Mouse (Mus musculus): ENCODE results near the gene Btbd3. TPM values are rescaled to one million over a fixed set of nuclear protein-coding genes. Genes with fewer than 3 reads are reported as not detected.

Gene Btbd3
- polyA plus RNA-seq, 1 experiment from 2014 or later, result 13.0 TPM

- no peak for TF ChIP-seq CTCF (IDR thresholded peaks at IDR 0.05; ENCODE audit: low read depth)
- H3K9ac ChIP-seq (ENCODE audit: low read depth, low read length), result no peak overlapping the region
- no peaks in the 10 kb centered on the region for H3K27me3 ChIP-seq (ENCODE audit: insufficient read depth, low read length)
- DNase-seq (ENCODE audit: low spot score), result peak; percentile 70
- 27% methylated on average over 13 of the region's 13 CpGs for WGBS
- H3K4me1 ChIP-seq (replicated peaks; ENCODE audit: insufficient read depth, low read length), result peaks cover 38% of the 10 kb centered on the region
- no peak overlapping the region for H3K4me3 ChIP-seq (replicated peaks; ENCODE audit: low read depth, low read length)
- no peaks in the 10 kb centered on the region for H3K9me3 ChIP-seq (replicated peaks; ENCODE audit: low read length)
- peak overlapping the region; percentile 58 for H3K27ac ChIP-seq
- H3K4me2 ChIP-seq (ENCODE audit: low read length), result peak overlapping the region; percentile 22; the same call in 1 of the 2 replicates
- no peaks in the 10 kb centered on the region for H3K36me3 ChIP-seq (ENCODE audit: insufficient read depth, low read length)
- no peak for ATAC-seq (replicated peaks; ENCODE audit: low FRiP score, low read depth)
These were observed 9.1 kb downstream of the Btbd3 start for GRCm38 (mm10) chr2:138265356-138266005.

- DNase-seq (ENCODE audit: low spot score) (peak; percentile 31), ATAC-seq (replicated peaks; ENCODE audit: low FRiP score, low read depth) (no peak)
- Histone ChIP-seq H3K27me3 (ENCODE audit: insufficient read depth, low read length) (no peaks in the 10 kb centered on the region), H3K4me2 (ENCODE audit: low read length) (no peak overlapping the region), H3K9me3 (replicated peaks; ENCODE audit: low read length) (no peaks in the 10 kb centered on the region), H3K4me3 (replicated peaks; ENCODE audit: low read depth, low read length) (no peak overlapping the region), H3K9ac (ENCODE audit: low read depth, low read length) (no peak overlapping the region), H3K4me1 (replicated peaks; ENCODE audit: insufficient read depth, low read length) (peaks cover 32% of the 10 kb centered on the region), H3K36me3 (ENCODE audit: insufficient read depth, low read length) (no peaks in the 10 kb centered on the region), H3K27ac (no peak overlapping the region)
- TF ChIP-seq CTCF (IDR thresholded peaks at IDR 0.05; ENCODE audit: low read depth), result no peak
- 65% methylated on average over 5 of the region's 5 CpGs for WGBS
These were observed 10.3 kb downstream of the Btbd3 start for GRCm38 (mm10) chr2:138266679-138267078.

- Histone ChIP-seq H3K4me3 (replicated peaks; ENCODE audit: low read depth, low read length) (no peak overlapping the region), H3K27me3 (ENCODE audit: insufficient read depth, low read length) (no peaks in the 10 kb centered on the region), H3K4me1 (replicated peaks; ENCODE audit: insufficient read depth, low read length) (peaks cover 32% of the 10 kb centered on the region), H3K4me2 (ENCODE audit: low read length) (0 out of 2 replicates have a peak overlapping the region, but pooled peaks have one; percentile 21), H3K27ac (no peak overlapping the region), H3K9me3 (replicated peaks; ENCODE audit: low read length) (no peaks in the 10 kb centered on the region), H3K36me3 (ENCODE audit: insufficient read depth, low read length) (no peaks in the 10 kb centered on the region), H3K9ac (ENCODE audit: low read depth, low read length) (no peak overlapping the region)
- peak; percentile 57 for ATAC-seq (replicated peaks; ENCODE audit: low FRiP score, low read depth)
- no peak for TF ChIP-seq CTCF (IDR thresholded peaks at IDR 0.05; ENCODE audit: low read depth)
- DNase-seq (ENCODE audit: low spot score), result no peak
- 45% methylated on average over 4 of the region's 4 CpGs for WGBS
These were observed 11.6 kb downstream of the Btbd3 start for GRCm38 (mm10) chr2:138267852-138268513.

GRCm38 (mm10) chr2:138269330-138269729 lies 13.0 kb downstream of the Btbd3 start:
- Histone ChIP-seq H3K4me3 (replicated peaks; ENCODE audit: low read depth, low read length) (no peak overlapping the region), H3K9me3 (replicated peaks; ENCODE audit: low read length) (no peaks in the 10 kb centered on the region), H3K36me3 (ENCODE audit: insufficient read depth, low read length) (no peaks in the 10 kb centered on the region), H3K27ac (no peak overlapping the region), H3K9ac (ENCODE audit: low read depth, low read length) (no peak overlapping the region), H3K4me1 (replicated peaks; ENCODE audit: insufficient read depth, low read length) (peaks cover 32% of the 10 kb centered on the region), H3K4me2 (ENCODE audit: low read length) (no peak overlapping the region), H3K27me3 (ENCODE audit: insufficient read depth, low read length) (no peaks in the 10 kb centered on the region)
- no peak for DNase-seq (ENCODE audit: low spot score)
- ATAC-seq (replicated peaks; ENCODE audit: low FRiP score, low read depth), result no peak
- TF ChIP-seq CTCF (IDR thresholded peaks at IDR 0.05; ENCODE audit: low read depth), result no peak

GRCm38 (mm10) chr2:138273404-138274073 lies 17.2 kb downstream of the Btbd3 start:
- Histone ChIP-seq H3K36me3 (ENCODE audit: insufficient read depth, low read length) (no peaks in the 10 kb centered on the region), H3K9me3 (replicated peaks; ENCODE audit: low read length) (no peaks in the 10 kb centered on the region), H3K27ac (no peak overlapping the region), H3K4me2 (ENCODE audit: low read length) (no peak overlapping the region), H3K27me3 (ENCODE audit: insufficient read depth, low read length) (no peaks in the 10 kb centered on the region), H3K4me3 (replicated peaks; ENCODE audit: low read depth, low read length) (no peak overlapping the region), H3K4me1 (replicated peaks; ENCODE audit: insufficient read depth, low read length) (peaks cover 19% of the 10 kb centered on the region), H3K9ac (ENCODE audit: low read depth, low read length) (no peak overlapping the region)
- DNase-seq (ENCODE audit: low spot score) (no peak), ATAC-seq (replicated peaks; ENCODE audit: low FRiP score, low read depth) (no peak)
- TF ChIP-seq CTCF (IDR thresholded peaks at IDR 0.05; ENCODE audit: low read depth), result no peak
- 86% methylated on average over 9 of the region's 9 CpGs for WGBS

GRCm38 (mm10) chr2:138274086-138274485 lies 17.7 kb downstream of the Btbd3 start:
- no peak for TF ChIP-seq CTCF (IDR thresholded peaks at IDR 0.05; ENCODE audit: low read depth)
- Histone ChIP-seq H3K27ac (no peak overlapping the region), H3K9ac (ENCODE audit: low read depth, low read length) (no peak overlapping the region), H3K4me1 (replicated peaks; ENCODE audit: insufficient read depth, low read length) (peaks cover 19% of the 10 kb centered on the region), H3K4me2 (ENCODE audit: low read length) (no peak overlapping the region), H3K27me3 (ENCODE audit: insufficient read depth, low read length) (no peaks in the 10 kb centered on the region), H3K36me3 (ENCODE audit: insufficient read depth, low read length) (no peaks in the 10 kb centered on the region), H3K9me3 (replicated peaks; ENCODE audit: low read length) (no peaks in the 10 kb centered on the region), H3K4me3 (replicated peaks; ENCODE audit: low read depth, low read length) (no peak overlapping the region)
- DNase-seq (ENCODE audit: low spot score) (no peak), ATAC-seq (replicated peaks; ENCODE audit: low FRiP score, low read depth) (no peak)
- 85% methylated on average over 5 of the region's 5 CpGs for WGBS

Data from kidney, postnatal 0 days (tissue).